Mouse (Mus musculus): ENCODE results near the gene Cox17. TPM values are rescaled to one million over a fixed set of nuclear protein-coding genes. Genes with fewer than 3 reads are reported as not detected.

Cox17 gene
- polyA plus RNA-seq, 1 experiment, result 76.2 TPM

- 77% methylated on average over 3 of the region's 3 CpGs for WGBS
- Histone ChIP-seq H3K36me3 (ENCODE audit: control insufficient read depth, insufficient read depth, low read length) (no peaks in the 10 kb centered on the region), H3K4me3 (ENCODE audit: low read depth, low read length) (no peak overlapping the region), H3K4me1 (ENCODE audit: control insufficient read depth, insufficient read depth, insufficient read length, low read length) (peaks cover 2% of the 10 kb centered on the region; the same call in 1 of the 2 replicates), H3K27me3 (ENCODE audit: control insufficient read depth, insufficient read depth, low read length) (no peaks in the 10 kb centered on the region), H3K27ac (ENCODE audit: insufficient read depth, low read depth, low read length) (peak overlapping the region; percentile 15; the same call in 1 of the 2 replicates)
- no peak for TF ChIP-seq CTCF (IDR thresholded peaks at IDR 0.05; ENCODE audit: extremely low read depth, insufficient read length, insufficient replicate concordance, low read depth, low read length)
- no peak for TF ChIP-seq POLR2A (IDR thresholded peaks at IDR 0.05; ENCODE audit: low read depth, low read length)
Measured at GRCm38 (mm10) chr16:38399076-38399475, 52.3 kb downstream of the Cox17 start.

DNA sequence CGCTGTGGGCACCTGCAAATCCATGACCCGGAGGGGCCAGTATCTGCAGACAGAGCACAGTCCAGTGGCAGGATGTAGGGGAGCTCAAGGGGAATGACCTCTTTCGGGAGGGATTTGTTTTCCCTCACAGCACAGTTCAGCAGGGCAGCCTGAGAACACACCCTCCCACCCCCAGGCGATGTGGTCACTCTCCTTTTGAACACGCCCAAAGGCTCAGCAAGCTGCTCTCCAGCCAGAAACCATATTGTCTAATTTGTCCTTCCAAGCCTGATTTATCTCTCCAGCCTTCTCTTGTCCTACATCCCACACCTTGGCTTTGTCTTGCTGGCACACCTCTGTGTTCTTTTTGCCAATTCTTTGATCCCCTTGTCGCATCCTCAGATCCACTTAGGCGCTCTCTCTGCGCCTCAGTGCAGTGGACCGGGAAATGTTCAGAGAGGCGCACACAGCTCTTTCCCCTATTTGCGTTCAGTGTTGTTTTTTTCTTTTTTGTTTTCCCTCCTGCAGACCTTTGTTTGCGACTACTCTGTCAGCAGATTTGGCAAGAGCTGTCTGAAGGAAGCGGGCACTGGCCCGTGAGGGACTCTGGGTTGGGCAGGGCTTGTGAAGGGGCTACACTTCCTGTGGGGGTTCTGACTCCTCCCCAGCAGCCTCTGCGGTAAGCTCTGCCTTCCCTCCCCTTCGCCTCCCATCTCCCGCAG, 52.9 kb downstream of the Cox17 start:
- Histone ChIP-seq H3K36me3 (ENCODE audit: control insufficient read depth, insufficient read depth, low read length) (no peaks in the 10 kb centered on the region), H3K27ac (ENCODE audit: insufficient read depth, low read depth, low read length) (peak overlapping the region; percentile 28; the same call in 1 of the 2 replicates), H3K4me3 (ENCODE audit: low read depth, low read length) (peak overlapping the region; percentile 38), H3K4me1 (ENCODE audit: control insufficient read depth, insufficient read depth, insufficient read length, low read length) (peaks cover 2% of the 10 kb centered on the region; the same call in 1 of the 2 replicates), H3K27me3 (ENCODE audit: control insufficient read depth, insufficient read depth, low read length) (no peaks in the 10 kb centered on the region)
- WGBS, result 39% methylated on average over 17 of the region's 17 CpGs
- TF ChIP-seq POLR2A (IDR thresholded peaks at IDR 0.05; ENCODE audit: low read depth, low read length), result no peak
- TF ChIP-seq CTCF (IDR thresholded peaks at IDR 0.05; ENCODE audit: extremely low read depth, insufficient read length, insufficient replicate concordance, low read depth, low read length), result no peak

DNA sequence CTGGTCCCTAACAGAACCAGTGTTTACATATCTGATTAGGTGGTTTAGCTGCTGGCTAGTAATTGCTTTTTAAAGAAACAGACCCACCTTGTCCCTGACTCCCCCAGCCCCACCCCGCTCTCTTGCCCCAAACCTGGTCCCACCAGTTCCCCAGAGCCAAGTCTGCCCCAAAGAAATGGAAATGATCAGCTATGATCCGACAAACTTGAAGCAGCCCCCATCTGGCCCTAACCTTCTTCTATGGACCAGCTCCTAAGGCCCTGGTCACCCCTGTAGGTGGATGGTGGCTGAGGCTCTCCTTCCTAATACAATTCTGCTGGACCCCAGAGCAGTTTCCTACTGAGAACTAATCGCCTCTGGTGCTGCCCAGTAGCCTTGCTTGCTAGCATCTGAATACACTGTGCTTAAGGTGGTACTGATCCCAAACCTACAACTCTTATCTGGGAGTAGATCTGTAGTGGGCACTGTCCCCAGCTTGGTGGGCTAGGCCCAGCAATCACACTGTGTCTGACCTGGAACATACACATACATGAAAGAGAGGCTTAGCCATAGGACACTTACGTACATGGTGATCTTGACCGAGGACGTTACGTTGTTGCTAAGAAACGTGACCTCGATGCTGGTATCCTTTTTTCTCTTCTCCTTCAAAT, 53.6 kb downstream of the Cox17 start:
- 76% methylated on average over 9 of the region's 9 CpGs for WGBS
- TF ChIP-seq POLR2A (IDR thresholded peaks at IDR 0.05; ENCODE audit: low read depth, low read length) (no peak), CTCF (IDR thresholded peaks at IDR 0.05; ENCODE audit: extremely low read depth, insufficient read length, insufficient replicate concordance, low read depth, low read length) (no peak)
- peaks cover 2% of the 10 kb centered on the region; the same call in 1 of the 2 replicates for H3K4me1 ChIP-seq (ENCODE audit: control insufficient read depth, insufficient read depth, insufficient read length, low read length)
- no peaks in the 10 kb centered on the region for H3K27me3 ChIP-seq (ENCODE audit: control insufficient read depth, insufficient read depth, low read length)
- no peak overlapping the region for H3K4me3 ChIP-seq (ENCODE audit: low read depth, low read length)
- no peaks in the 10 kb centered on the region for H3K36me3 ChIP-seq (ENCODE audit: control insufficient read depth, insufficient read depth, low read length)
- H3K27ac ChIP-seq (ENCODE audit: insufficient read depth, low read depth, low read length), result no peak overlapping the region

DNA sequence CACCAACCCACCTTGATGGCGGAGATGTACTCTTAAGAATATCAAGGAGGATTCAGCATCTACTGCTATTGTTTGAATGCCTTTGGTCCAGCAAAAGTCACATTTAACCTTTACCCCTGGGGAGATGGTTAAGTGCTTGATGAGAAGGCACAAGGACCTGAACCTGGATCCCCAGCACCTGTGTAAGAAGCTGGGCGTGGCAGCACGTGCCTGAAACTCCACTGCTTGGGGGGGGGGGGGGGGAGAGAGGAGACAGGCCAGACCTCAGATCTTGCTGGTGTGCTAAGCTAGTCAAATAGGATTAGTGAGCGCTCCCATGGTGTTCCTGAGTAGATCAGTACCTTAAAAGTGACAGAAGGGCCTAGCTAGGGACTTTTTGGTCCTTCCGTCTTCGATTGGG, 54.7 kb downstream of the Cox17 start:
- no peaks in the 10 kb centered on the region for H3K36me3 ChIP-seq (ENCODE audit: control insufficient read depth, insufficient read depth, low read length)
- H3K27me3 ChIP-seq (ENCODE audit: control insufficient read depth, insufficient read depth, low read length), result no peaks in the 10 kb centered on the region
- WGBS, result 78% methylated on average over 6 of the region's 6 CpGs
- TF ChIP-seq POLR2A (IDR thresholded peaks at IDR 0.05; ENCODE audit: low read depth, low read length) (no peak), CTCF (IDR thresholded peaks at IDR 0.05; ENCODE audit: extremely low read depth, insufficient read length, insufficient replicate concordance, low read depth, low read length) (no peak)
- no peak overlapping the region for H3K27ac ChIP-seq (ENCODE audit: insufficient read depth, low read depth, low read length)
- H3K4me1 ChIP-seq (ENCODE audit: control insufficient read depth, insufficient read depth, insufficient read length, low read length), result peaks cover 6% of the 10 kb centered on the region
- H3K4me3 ChIP-seq (ENCODE audit: low read depth, low read length), result no peak overlapping the region

Other genes with a start within 250 kb of the Cox17 start
- 25.5 and 72.6 TPM in 2 replicates for gene Nr1i2, start 52.2 kb upstream of the Cox17 start, polyA plus RNA-seq (2012; rRNA removed)
- 0.05 and 0.16 TPM in 2 replicates for gene Maats1, start 4.8 kb upstream of the Cox17 start, polyA plus RNA-seq (2012; rRNA removed)
- not detected in 2 replicates for gene Gm21987, start within 50 bp of the Cox17 start, polyA plus RNA-seq (2012; rRNA removed)
- gene Popdc2, start 15.2 kb downstream of the Cox17 start, polyA plus RNA-seq (2012; rRNA removed), result 6.5 and 7.7 TPM in 2 replicates
- 0.67 and 0.86 TPM in 2 replicates for gene Pla1a, start 86.2 kb downstream of the Cox17 start, polyA plus RNA-seq (2012; rRNA removed)
- gene Adprh, start 105.7 kb downstream of the Cox17 start, polyA plus RNA-seq (2012; rRNA removed), result 11.8 and 20.2 TPM in 2 replicates
- gene Cd80, start 108.6 kb downstream of the Cox17 start, polyA plus RNA-seq (2012; rRNA removed), result 0.23 and 0.33 TPM in 2 replicates
- 14.0 and 24.4 TPM in 2 replicates for gene Timmdc1, start 175.7 kb downstream of the Cox17 start, polyA plus RNA-seq (2012; rRNA removed)
- 2.7 and 6.5 TPM in 2 replicates for gene Poglut1, start 203.3 kb downstream of the Cox17 start, polyA plus RNA-seq (2012; rRNA removed)
- 20.5 and 29.2 TPM in 2 replicates for gene Tmem39a, start 211.7 kb downstream of the Cox17 start, polyA plus RNA-seq (2012; rRNA removed)

Measured in small intestine, adult 2 months (tissue).